Mouse (Mus musculus) CH12.LX (cell line): Measurements from ENCODE around the gene Tmem104.

ENCODE experiments used
- CHD2 ChIP-seq: IDR thresholded peaks from 2 replicates; pipeline ENCODE4 v1.6.1; 2011; ENCODE audit warnings: low read length, improper control_type of control experiment
- CTCF ChIP-seq, 2 experiments: IDR thresholded peaks in 1 of 2; conservative IDR thresholded peaks in 1 of 2; 2 replicates each; pipeline ENCODE4 v1.5.1; 2011 to 2012; ENCODE audit warnings: low read depth in 2 of 2, low read length in 2 of 2, improper control_type of control experiment in 1 of 2, inconsistent platforms in 1 of 2, mild to moderate bottlenecking in 1 of 2, moderate library complexity in 1 of 2
- HCFC1 ChIP-seq: IDR thresholded peaks from 2 replicates; pipeline ENCODE4 v1.6.1; 2012; ENCODE audit warnings: low read depth, mild to moderate bottlenecking, inconsistent platforms, low read length, improper control_type of control experiment
- MXI1 ChIP-seq: IDR thresholded peaks from 2 replicates; pipeline ENCODE4 v1.6.1; 2011; ENCODE audit warnings: mild to moderate bottlenecking, low read depth, low read length, improper control_type of control experiment
- POLR2A ChIP-seq: IDR thresholded peaks from 2 replicates; pipeline ENCODE4 v1.6.1; 2011; ENCODE audit warnings: low read depth, mild to moderate bottlenecking, improper control_type of control experiment, low read length
- POLR2AphosphoS2 ChIP-seq: IDR thresholded peaks from 2 replicates; pipeline ENCODE4 v1.6.1; 2011; ENCODE audit warnings: low read depth, low read length, improper control_type of control experiment
- TBP ChIP-seq: conservative IDR thresholded peaks from 2 replicates; pipeline ENCODE4 v1.6.1; 2011; ENCODE audit warnings: low read depth, low read length, improper control_type of control experiment
- TCF12 ChIP-seq: IDR thresholded peaks from 2 replicates; pipeline ENCODE4 v1.6.1; 2014; ENCODE audit warnings: low read depth, mild to moderate bottlenecking, inconsistent platforms, low read length, improper control_type of control experiment
- USF1 ChIP-seq: IDR thresholded peaks from 2 replicates; pipeline ENCODE4 v1.6.1; 2014; ENCODE audit warnings: low read depth, mild to moderate bottlenecking, inconsistent platforms, low read length, improper control_type of control experiment
- ZKSCAN1 ChIP-seq: IDR thresholded peaks from 2 replicates; pipeline ENCODE4 v1.6.1; 2012; ENCODE audit warnings: low read depth, inconsistent platforms, low read length, improper control_type of control experiment, borderline replicate concordance

DNA sequence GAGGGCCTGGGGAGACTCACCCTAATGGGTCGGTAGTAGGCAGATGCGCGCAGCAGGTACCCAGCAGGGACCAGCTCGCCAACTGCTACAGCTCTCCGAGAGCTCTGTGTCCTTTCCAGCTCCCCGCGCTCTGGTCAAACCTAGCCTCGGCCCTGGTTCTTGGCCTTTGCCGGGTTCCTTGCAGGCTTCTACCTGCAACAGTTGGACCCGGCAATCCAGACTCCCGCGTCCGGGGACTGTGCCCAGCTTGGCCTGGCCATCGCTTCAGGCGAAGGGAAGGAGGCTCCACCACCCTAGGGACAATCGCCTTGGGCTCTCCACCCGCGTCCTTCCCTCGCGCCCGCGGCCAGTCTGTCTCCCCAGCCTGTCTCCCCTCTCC lies 79.1 kb downstream of the Tmem104 start:
- TF ChIP-seq TCF12 (no peak), CTCF (conservative IDR thresholded peaks at IDR 0.05 in 1 of 2, IDR thresholded peaks at IDR 0.05 in 1 of 2; ENCODE audit: low read depth in 2 of 2, low read length in 2 of 2) (no peak), ZKSCAN1 (no peak), USF1 (no peak), TBP (no peak), POLR2AphosphoS2 (no peak), POLR2A (no peak), HCFC1 (no peak), MXI1 (no peak), CHD2 (no peak)
